Mouse (Mus musculus) heart, embryonic 12.5 days (tissue): ENCODE measurements around the gene Zfp710. TPM values are rescaled to one million over a fixed set of nuclear protein-coding genes. Genes with fewer than 3 reads are reported as not detected.

ENCODE experiments used
- ATAC-seq: fragments of 200-750 bp; cut with Nextera tagmentation; 2 replicates; pipeline ENCODE4 v1.8.0; 2017; ENCODE audit warnings: moderate TSS enrichment, moderate library complexity; ENCODE audit not compliant: insufficient number of reproducible peaks, low FRiP score
- H3K27ac ChIP-seq: fragments of 300-500 bp; sonication (generic); 2 replicates; pipeline ENCODE4 v1.5.1; 2016; ENCODE audit warnings: mild to moderate bottlenecking, moderate library complexity; ENCODE audit not compliant: poor library complexity, severe bottlenecking
- H3K27me3 ChIP-seq: fragments of 300-500 bp; sonication (generic); replicated peaks from 2 replicates; pipeline ENCODE4 v1.6.1; 2016; ENCODE audit warnings: mild to moderate bottlenecking, moderate library complexity
- H3K36me3 ChIP-seq: fragments of 300-500 bp; sonication (generic); 2 replicates; pipeline ENCODE4 v1.6.1; 2016; ENCODE audit warnings: mild to moderate bottlenecking, moderate library complexity
- H3K4me1 ChIP-seq: fragments of 300-500 bp; sonication (generic); replicated peaks from 2 replicates; pipeline ENCODE4 v1.6.1; 2016; ENCODE audit warnings: mild to moderate bottlenecking
- H3K4me2 ChIP-seq: fragments of 300-500 bp; sonication (generic); 2 replicates; pipeline ENCODE4 v1.6.1; 2016; ENCODE audit warnings: mild to moderate bottlenecking, moderate library complexity
- H3K4me3 ChIP-seq: fragments of 300-500 bp; sonication (generic); 2 replicates; pipeline ENCODE4 v1.5.1; 2016; ENCODE audit warnings: mild to moderate bottlenecking
- H3K9ac ChIP-seq: fragments of 300-500 bp; sonication (generic); 2 replicates; pipeline ENCODE4 v1.6.1; 2016; ENCODE audit warnings: mild to moderate bottlenecking, moderate library complexity
- H3K9me3 ChIP-seq: fragments of 300-500 bp; sonication (generic); replicated peaks from 2 replicates; pipeline ENCODE4 v1.6.1; 2016; ENCODE audit warnings: mild to moderate bottlenecking, moderate library complexity
- WGBS: fragments of 180-500 bp; shearing (Covaris S2); methylation state at CpG from one replicate; pipeline ENCODE4 v1.1.7; 2016; 5-methylcytosine and 5-hydroxymethylcytosine counted together
- polyA plus RNA-seq: library from polyadenylated mRNA; unstranded; fragments of >200 nt; fragmentation: Nextera tagmentation; extraction: Ambion mirVana; gene quantifications from 2 replicates; pipeline ENCODE4 v1.2.1, GENCODE M21; 2016

The Zfp710 gene
- polyA plus RNA-seq, 1 experiment from 2014 or later = 13.5 TPM

- H3K4me1 ChIP-seq = peaks cover 82% of the 10 kb centered on the region
- H3K4me3 ChIP-seq = no peak overlapping the region
- no peaks in the 10 kb centered on the region for H3K27me3 ChIP-seq
- peak overlapping the region; percentile 39; the same call in 1 of the 2 replicates for H3K9ac ChIP-seq
- H3K9me3 ChIP-seq = no peaks in the 10 kb centered on the region
- H3K27ac ChIP-seq = peak overlapping the region; percentile 89
- H3K36me3 ChIP-seq = 0 out of 2 replicates have a peak, but pooled peaks cover 6% of the 10 kb centered on the region
- H3K4me2 ChIP-seq = peak overlapping the region; percentile 30; the same call in 1 of the 2 replicates
- WGBS = 45% methylated on average over 14 of the region's 14 CpGs
- ATAC-seq = no peak
These were observed 33.2 kb downstream of the Zfp710 start for GRCm38 (mm10) chr7:80057781-80058180.

GRCm38 (mm10) chr7:80058405-80059063 is 33.9 kb downstream of the Zfp710 start:
- WGBS = 69% methylated on average over 4 of the region's 4 CpGs
- Histone ChIP-seq H3K36me3 (0 out of 2 replicates have a peak, but pooled peaks cover under 1% of the 10 kb centered on the region), H3K27me3 (no peaks in the 10 kb centered on the region), H3K4me3 (no peak overlapping the region), H3K27ac (peak overlapping the region; percentile 89), H3K9me3 (no peaks in the 10 kb centered on the region), H3K9ac (no peak overlapping the region), H3K4me1 (peaks cover 77% of the 10 kb centered on the region), H3K4me2 (no peak overlapping the region)
- no peak for ATAC-seq

- H3K36me3 ChIP-seq = no peaks in the 10 kb centered on the region
- WGBS = 57% methylated on average over 13 of the region's 13 CpGs
- H3K4me2 ChIP-seq = peak overlapping the region; percentile 21; the same call in 1 of the 2 replicates
- 0 out of 2 replicates have a peak overlapping the region, but pooled peaks have one; percentile 14 for H3K9ac ChIP-seq
- H3K4me1 ChIP-seq = peaks cover 76% of the 10 kb centered on the region
- no peak overlapping the region for H3K4me3 ChIP-seq
- no peaks in the 10 kb centered on the region for H3K27me3 ChIP-seq
- ATAC-seq = no peak
- no peaks in the 10 kb centered on the region for H3K9me3 ChIP-seq
- peak overlapping the region; percentile 89 for H3K27ac ChIP-seq
These were observed 34.6 kb downstream of the Zfp710 start for GRCm38 (mm10) chr7:80059064-80059838.

- no peak for ATAC-seq
- Histone ChIP-seq H3K9me3 (no peaks in the 10 kb centered on the region), H3K4me2 (peak overlapping the region; percentile 21), H3K4me1 (peaks cover 77% of the 10 kb centered on the region), H3K4me3 (no peak overlapping the region), H3K27me3 (no peaks in the 10 kb centered on the region), H3K27ac (peak overlapping the region; percentile 89), H3K36me3 (no peaks in the 10 kb centered on the region), H3K9ac (no peak overlapping the region)
- WGBS = 48% methylated on average over 10 of the region's 10 CpGs
These were observed 35.6 kb downstream of the Zfp710 start for GRCm38 (mm10) chr7:80060012-80060778.

- ATAC-seq = no peak
- H3K4me3 ChIP-seq = no peak overlapping the region
- WGBS = 87% methylated on average over 17 of the region's 17 CpGs
- no peaks in the 10 kb centered on the region for H3K27me3 ChIP-seq
- peaks cover 73% of the 10 kb centered on the region for H3K4me1 ChIP-seq
- H3K27ac ChIP-seq = no peak overlapping the region
- no peak overlapping the region for H3K9ac ChIP-seq
- no peak overlapping the region for H3K4me2 ChIP-seq
- no peaks in the 10 kb centered on the region for H3K36me3 ChIP-seq
- no peaks in the 10 kb centered on the region for H3K9me3 ChIP-seq
These were observed 37.6 kb downstream of the Zfp710 start for GRCm38 (mm10) chr7:80062083-80062826.

GRCm38 (mm10) chr7:80063244-80063643 is 38.6 kb downstream of the Zfp710 start:
- no peak for ATAC-seq

GRCm38 (mm10) chr7:80063902-80064736 is 39.5 kb downstream of the Zfp710 start:
- H3K9me3 ChIP-seq = no peaks in the 10 kb centered on the region
- no peaks in the 10 kb centered on the region for H3K27me3 ChIP-seq
- 77% methylated on average over 15 of the region's 15 CpGs for WGBS
- no peak overlapping the region for H3K4me3 ChIP-seq
- no peak overlapping the region for H3K4me2 ChIP-seq
- H3K36me3 ChIP-seq = no peaks in the 10 kb centered on the region
- H3K27ac ChIP-seq = no peak overlapping the region
- ATAC-seq = no peak
- H3K9ac ChIP-seq = no peak overlapping the region
- H3K4me1 ChIP-seq = peaks cover 67% of the 10 kb centered on the region

More at GRCm38 (mm10) chr7:80063244-80063643, 38.6 kb downstream of the Zfp710 start:
- H3K27ac ChIP-seq = no peak overlapping the region
- 73% methylated on average over 5 of the region's 5 CpGs for WGBS
- no peaks in the 10 kb centered on the region for H3K27me3 ChIP-seq
- no peak overlapping the region for H3K4me3 ChIP-seq
- H3K4me2 ChIP-seq = no peak overlapping the region
- H3K9ac ChIP-seq = no peak overlapping the region
- H3K36me3 ChIP-seq = no peaks in the 10 kb centered on the region
- H3K9me3 ChIP-seq = no peaks in the 10 kb centered on the region
- peaks cover 67% of the 10 kb centered on the region for H3K4me1 ChIP-seq

GRCm38 (mm10) chr7:80065250-80065649 is 40.6 kb downstream of the Zfp710 start:
- Histone ChIP-seq H3K36me3 (no peaks in the 10 kb centered on the region), H3K4me3 (no peak overlapping the region), H3K4me2 (no peak overlapping the region), H3K27ac (no peak overlapping the region), H3K9me3 (no peaks in the 10 kb centered on the region), H3K27me3 (no peaks in the 10 kb centered on the region), H3K9ac (no peak overlapping the region), H3K4me1 (peaks cover 67% of the 10 kb centered on the region)
- no peak for ATAC-seq
- WGBS = 67% methylated on average over 3 of the region's 3 CpGs

- H3K4me3 ChIP-seq = no peak overlapping the region
- no peak overlapping the region for H3K27ac ChIP-seq
- H3K4me1 ChIP-seq = peaks cover 68% of the 10 kb centered on the region
- H3K36me3 ChIP-seq = no peaks in the 10 kb centered on the region
- H3K4me2 ChIP-seq = no peak overlapping the region
- no peak for ATAC-seq
- WGBS = 76% methylated on average over 13 of the region's 13 CpGs
- no peaks in the 10 kb centered on the region for H3K27me3 ChIP-seq
- H3K9ac ChIP-seq = no peak overlapping the region
- no peaks in the 10 kb centered on the region for H3K9me3 ChIP-seq
These were observed 42.3 kb downstream of the Zfp710 start for GRCm38 (mm10) chr7:80066675-80067455.
